Mouse (Mus musculus): Measurements from ENCODE around the gene Gmeb2.

DNA sequence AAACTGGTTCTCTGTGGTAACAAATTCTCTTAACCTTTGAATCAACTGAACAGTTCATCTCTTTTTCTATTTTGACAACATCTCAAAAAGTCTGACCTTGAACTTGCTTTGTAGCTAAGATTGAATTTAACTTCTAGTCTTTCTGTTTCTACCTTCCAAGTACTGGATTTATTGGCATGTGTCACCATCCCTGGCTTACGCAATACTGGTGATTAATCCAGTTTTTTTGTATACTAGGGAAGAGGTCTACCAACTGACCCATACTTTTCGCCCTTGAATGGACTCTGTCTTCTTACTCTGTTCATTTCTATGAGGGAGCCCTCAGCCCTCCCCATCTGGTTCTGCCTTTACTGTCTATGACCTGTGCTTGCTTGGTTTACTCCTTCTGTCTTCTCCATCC lies 38.3 kb upstream of the Gmeb2 start:
- TF ChIP-seq CTCF (IDR thresholded peaks at IDR 0.05; ENCODE audit: borderline replicate concordance, extremely low read depth, insufficient read depth, insufficient read length) (no peak), POLR2A (IDR thresholded peaks at IDR 0.05; ENCODE audit: borderline replicate concordance, extremely low read depth, insufficient read depth, insufficient read length, poor library complexity, severe bottlenecking) (no peak)

All from brain, embryonic 14.5 days (tissue).